ENCODE assay signal across 8 mouse cellular contexts in the genomic region with DNA sequence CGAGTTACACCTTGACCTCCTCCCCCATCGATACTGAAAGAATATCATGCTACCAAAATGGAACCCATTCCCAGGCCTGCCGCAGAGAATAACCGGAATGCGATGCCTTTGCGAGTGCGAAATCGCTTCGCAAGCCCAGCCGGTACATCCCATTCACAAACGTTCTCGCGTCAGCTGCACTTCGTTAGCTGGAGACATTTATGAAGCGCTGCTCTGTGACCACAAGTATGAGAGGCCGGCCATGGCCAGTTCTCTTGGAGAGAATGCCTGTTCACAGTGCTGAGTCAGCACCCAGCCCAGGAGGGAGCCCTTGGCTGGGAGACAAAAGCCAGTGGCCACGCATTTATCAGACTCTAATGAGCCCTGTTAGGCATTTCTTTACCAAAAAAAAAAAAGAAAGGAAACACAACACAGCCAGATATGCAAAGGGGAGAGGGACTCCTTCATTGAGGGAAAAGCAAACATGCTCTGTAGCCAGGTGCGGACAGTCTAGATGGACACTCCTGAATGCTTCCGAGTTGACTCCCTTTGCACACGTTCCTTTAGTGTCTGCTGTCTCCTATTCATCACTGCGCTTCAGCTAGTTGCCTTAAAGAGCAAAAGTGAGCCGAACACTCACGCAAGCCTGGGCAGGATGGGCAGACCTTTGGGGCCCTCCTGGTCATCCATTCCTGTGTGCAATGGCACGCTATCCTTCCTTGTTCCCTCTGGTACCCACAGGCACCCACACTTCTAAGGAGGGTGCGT.
DNase-seq lines count a peak whose midpoint lies in the region; ATAC-seq and TF ChIP-seq lines count a peak whose summit lies in the region.

No protein-coding gene starts in this region.

- H3K27me3 ChIP-seq in kidney, embryonic 14.5 days (ENCODE audit: control insufficient read depth, insufficient read depth, low read length), result no peaks in the 10 kb centered on the region
- peaks cover 15% of the 10 kb centered on the region for H3K27me3 ChIP-seq in midbrain, embryonic 12.5 days

- H3K36me3 ChIP-seq in kidney, embryonic 14.5 days (ENCODE audit: control insufficient read depth, insufficient read depth, low read length), result no peaks in the 10 kb centered on the region
- H3K36me3 ChIP-seq in midbrain, embryonic 12.5 days, result no peaks in the 10 kb centered on the region

- H3K4me3 ChIP-seq in gastrocnemius, adult 2 months, result peak overlapping the region; percentile 13
- no peak overlapping the region for H3K4me3 ChIP-seq in kidney, embryonic 14.5 days (ENCODE audit: low read length)
- no peak overlapping the region for H3K4me3 ChIP-seq in midbrain, embryonic 12.5 days

- no peak overlapping the region for H3K9ac ChIP-seq in kidney, embryonic 14.5 days (ENCODE audit: low read depth, low read length)
- no peak overlapping the region for H3K9ac ChIP-seq in midbrain, embryonic 12.5 days (replicated peaks)

- intact Hi-C loops in gastrocnemius, adult 2 months (cut with DNase I), result no loop called here

- peaks cover 17% of the 10 kb centered on the region for H3K4me1 ChIP-seq in kidney, embryonic 14.5 days (ENCODE audit: control insufficient read depth, insufficient read depth, low read length)
- peaks cover 15% of the 10 kb centered on the region for H3K4me1 ChIP-seq in midbrain, embryonic 12.5 days

- peak overlapping the region; percentile 0; the same call in 1 of the 2 replicates for H3K27ac ChIP-seq in gastrocnemius, adult 2 months
- peak overlapping the region; percentile 70 for H3K27ac ChIP-seq in kidney, embryonic 14.5 days (ENCODE audit: low read depth, low read length)
- 0 out of 2 replicates have a peak overlapping the region, but pooled peaks have one; percentile 3 for H3K27ac ChIP-seq in midbrain, embryonic 12.5 days (replicated peaks)

- DNase-seq in 3T3-L1 (ENCODE audit: low read depth, low spot score), result peak; percentile 98
- peak; percentile 32 for DNase-seq in ZHBTc4 (ENCODE audit: low read depth, low spot score)
- peak; percentile 68 for DNase-seq in gastrocnemius, adult 2 months
- peak; percentile 45 for DNase-seq in yolk sac, embryonic 10.5 days (ENCODE audit: low spot score)
- no peak for DNase-seq in left cerebral cortex, adult 11 months (ENCODE audit: low spot score)
- no peak for DNase-seq in spleen, postnatal 4 days (ENCODE audit: low spot score in 2 of 2)

- no peak for TF ChIP-seq CTCF in gastrocnemius, adult 2 months (IDR thresholded peaks at IDR 0.05)

- no peaks in the 10 kb centered on the region for H3K9me3 ChIP-seq in kidney, embryonic 14.5 days (ENCODE audit: control insufficient read depth, low read length)
- H3K9me3 ChIP-seq in midbrain, embryonic 12.5 days, result no peaks in the 10 kb centered on the region

- H3K4me2 ChIP-seq in kidney, embryonic 14.5 days (replicated peaks; ENCODE audit: low read depth, low read length), result no peak overlapping the region
- H3K4me2 ChIP-seq in midbrain, embryonic 12.5 days (replicated peaks), result no peak overlapping the region

- peak; percentile 87 for ATAC-seq in kidney, embryonic 14.5 days (ENCODE audit: low FRiP score, low TSS enrichment)
- ATAC-seq in midbrain, embryonic 12.5 days (ENCODE audit: low FRiP score, low read depth), result peak; percentile 60; the same call in 1 of the 2 replicates

- 36% methylated on average over 25 of the region's 25 CpGs for WGBS in kidney, embryonic 14.5 days
- 66% methylated on average over 25 of the region's 25 CpGs for WGBS in midbrain, embryonic 12.5 days

Comparison
In these comparisons a context has a peak if more than half of its experiments do, and no peak if none do; other contexts are left out.
1. DNase-seq: peak in 3T3-L1 (single experiment), ZHBTc4 (single experiment), gastrocnemius, adult 2 months (single experiment) and yolk sac, embryonic 10.5 days (single experiment); none in left cerebral cortex, adult 11 months (single experiment) and spleen, postnatal 4 days (0 of 2).
2. H3K27ac ChIP-seq: peak in every context shown above with its lines; median percentile 70 in kidney, embryonic 14.5 days; 3 in midbrain, embryonic 12.5 days; 0 in gastrocnemius, adult 2 months.